Mouse (Mus musculus) adrenal gland, adult 8-10 months (tissue): Measurements from ENCODE around the gene Tmem59l. TPM values are rescaled to one million over a fixed set of nuclear protein-coding genes. Genes with fewer than 3 reads are reported as not detected.

ENCODE experiments used
- DNase-seq: peaks from one replicate; pipeline ENCODE4 v3.0.0; 2022
- total RNA-seq, 4 experiments: library from RNA; stranded (reverse); gene quantifications; 2 replicates each; pipeline ENCODE4 v1.2.4; 2022

Tmem59l gene
- total RNA-seq, 4 experiments from 2014 or later: 27.2 to 44.6 (median 31.0) TPM

DNA sequence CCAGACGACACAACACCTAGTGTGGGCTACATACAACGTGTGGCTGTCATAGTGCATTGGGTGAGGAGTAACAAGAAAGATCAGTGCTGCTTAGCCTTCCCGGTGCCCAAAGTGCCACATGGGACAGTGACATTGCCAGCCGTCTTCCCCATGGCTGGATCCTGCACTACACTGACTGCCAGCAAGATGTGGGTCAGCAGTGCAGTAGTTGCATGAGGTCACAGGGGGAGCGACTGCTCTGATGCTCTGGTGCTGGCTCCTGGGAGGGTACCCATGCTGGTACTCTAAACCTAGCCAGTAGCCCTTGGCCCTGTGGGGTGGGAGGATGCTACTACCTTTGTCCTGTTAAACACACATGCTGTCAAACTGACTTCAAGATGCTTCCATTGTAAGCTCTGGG lies 27.0 kb downstream of the Tmem59l start:
- DNase-seq: no peak

DNA sequence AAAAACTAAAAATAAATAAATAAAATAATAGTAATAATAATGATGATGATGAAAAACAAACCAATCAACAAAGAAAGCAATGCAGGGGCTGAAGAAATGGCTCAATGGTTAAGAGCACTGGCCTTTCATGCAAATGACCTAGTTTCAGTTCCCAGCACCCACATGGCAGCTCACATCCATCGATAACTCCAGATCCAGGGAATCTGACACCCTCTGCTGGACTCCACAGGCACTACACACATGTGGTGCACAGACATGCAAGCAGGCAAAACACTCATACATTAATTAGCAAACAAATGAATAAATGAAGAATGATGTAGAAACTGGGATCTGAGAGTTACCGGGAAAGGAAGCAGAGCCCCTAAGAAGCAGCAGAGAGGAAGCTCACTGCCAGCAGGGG lies 27.5 kb downstream of the Tmem59l start:
- no peak for DNase-seq

- peak; percentile 52 for DNase-seq
Observed at GRCm38 (mm10) chr8:70458462-70458861, 28.7 kb downstream of the Tmem59l start.

- no peak for DNase-seq
Observed at GRCm38 (mm10) chr8:70457882-70458281, 29.3 kb downstream of the Tmem59l start.

DNA sequence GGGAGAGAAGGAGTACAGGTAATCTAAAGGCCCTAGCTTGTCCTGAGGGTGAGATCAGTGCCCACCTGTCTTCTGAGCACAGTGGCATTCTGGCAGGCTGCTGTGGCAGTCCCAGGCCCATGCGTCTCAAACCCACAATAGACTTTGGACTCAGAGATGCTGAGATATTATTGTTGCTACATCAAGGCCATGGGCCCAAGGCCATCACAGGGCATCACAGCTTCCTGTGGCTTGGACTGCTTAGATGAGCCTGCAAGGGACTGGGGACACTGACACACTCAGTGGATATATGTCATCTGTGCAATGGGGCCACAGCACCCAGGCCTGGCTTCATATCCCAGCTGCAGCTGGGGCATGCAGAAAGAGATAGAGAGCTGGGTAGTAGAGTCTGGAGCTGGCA lies 30.2 kb downstream of the Tmem59l start:
- DNase-seq: peak; percentile 61

GRCm38 (mm10) chr8:70453852-70454251 lies 33.3 kb downstream of the Tmem59l start:
- no peak for DNase-seq

GRCm38 (mm10) chr8:70452196-70452966 lies 34.8 kb downstream of the Tmem59l start:
- no peak for DNase-seq

DNA sequence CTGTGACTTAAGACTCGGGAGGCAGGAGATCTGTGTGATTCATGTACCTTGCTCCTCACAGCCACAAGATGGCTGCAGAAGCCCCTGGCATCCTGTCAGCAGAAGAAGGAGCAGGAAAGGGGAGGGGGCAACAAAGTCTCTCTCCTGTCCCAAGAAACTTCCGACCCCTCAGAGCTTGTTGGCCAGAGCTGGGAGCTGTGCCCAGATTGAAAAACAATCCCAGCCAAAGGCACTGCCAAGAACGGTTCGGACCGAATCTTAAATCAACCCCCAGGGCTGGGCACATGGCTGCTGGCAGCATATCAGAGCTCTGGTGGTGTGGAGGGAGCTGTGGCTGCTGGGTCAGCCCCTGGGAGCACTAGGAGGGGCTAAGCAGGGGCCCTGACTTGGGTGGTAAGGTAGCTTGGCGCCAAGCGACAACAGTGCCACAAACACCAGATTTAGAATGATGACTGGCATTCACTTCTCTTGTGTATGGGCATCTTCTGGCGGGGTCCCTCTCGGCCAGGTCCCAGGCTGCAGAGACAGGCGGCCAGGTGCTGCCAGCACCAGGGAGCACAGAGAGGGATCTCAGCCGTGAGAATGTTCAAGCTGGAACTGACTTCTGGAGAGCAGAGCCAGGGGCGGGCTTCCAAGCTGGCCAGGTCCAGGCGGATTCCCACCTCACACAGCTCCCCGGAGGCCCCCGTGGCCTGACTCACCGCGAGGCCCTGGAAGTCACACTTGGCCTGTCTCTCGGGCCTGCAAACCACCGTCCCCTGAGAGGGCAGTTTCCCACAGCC lies 39.3 kb downstream of the Tmem59l start:
- no peak for DNase-seq

GRCm38 (mm10) chr8:70445988-70446387 lies 41.2 kb downstream of the Tmem59l start:
- no peak for DNase-seq

DNA sequence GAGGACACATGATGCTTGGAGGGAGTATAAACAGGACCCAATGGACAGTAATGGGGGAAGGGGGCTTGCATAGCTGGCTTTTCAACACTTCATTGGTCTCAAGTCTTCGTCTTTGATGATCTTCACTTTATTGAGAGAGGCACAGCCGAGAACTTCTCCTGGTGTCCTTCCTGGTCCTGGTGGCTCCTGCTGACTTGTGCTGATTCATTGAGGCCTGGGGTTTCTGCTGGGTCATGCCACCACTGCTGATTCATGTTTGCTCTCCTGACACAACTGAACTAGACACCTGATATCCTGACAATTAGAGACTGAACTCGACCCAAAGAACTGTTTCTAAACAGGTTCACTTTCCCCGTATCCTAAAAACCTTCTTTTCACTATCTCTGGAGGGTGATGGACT lies 43.8 kb downstream of the Tmem59l start:
- DNase-seq: no peak

- DNase-seq: no peak
Observed at GRCm38 (mm10) chr8:70441565-70441964, 45.6 kb downstream of the Tmem59l start.

GRCm38 (mm10) chr8:70440246-70440645 lies 46.9 kb downstream of the Tmem59l start:
- no peak for DNase-seq

- DNase-seq: no peak
Observed at GRCm38 (mm10) chr8:70439848-70440179, 47.3 kb downstream of the Tmem59l start.

DNA sequence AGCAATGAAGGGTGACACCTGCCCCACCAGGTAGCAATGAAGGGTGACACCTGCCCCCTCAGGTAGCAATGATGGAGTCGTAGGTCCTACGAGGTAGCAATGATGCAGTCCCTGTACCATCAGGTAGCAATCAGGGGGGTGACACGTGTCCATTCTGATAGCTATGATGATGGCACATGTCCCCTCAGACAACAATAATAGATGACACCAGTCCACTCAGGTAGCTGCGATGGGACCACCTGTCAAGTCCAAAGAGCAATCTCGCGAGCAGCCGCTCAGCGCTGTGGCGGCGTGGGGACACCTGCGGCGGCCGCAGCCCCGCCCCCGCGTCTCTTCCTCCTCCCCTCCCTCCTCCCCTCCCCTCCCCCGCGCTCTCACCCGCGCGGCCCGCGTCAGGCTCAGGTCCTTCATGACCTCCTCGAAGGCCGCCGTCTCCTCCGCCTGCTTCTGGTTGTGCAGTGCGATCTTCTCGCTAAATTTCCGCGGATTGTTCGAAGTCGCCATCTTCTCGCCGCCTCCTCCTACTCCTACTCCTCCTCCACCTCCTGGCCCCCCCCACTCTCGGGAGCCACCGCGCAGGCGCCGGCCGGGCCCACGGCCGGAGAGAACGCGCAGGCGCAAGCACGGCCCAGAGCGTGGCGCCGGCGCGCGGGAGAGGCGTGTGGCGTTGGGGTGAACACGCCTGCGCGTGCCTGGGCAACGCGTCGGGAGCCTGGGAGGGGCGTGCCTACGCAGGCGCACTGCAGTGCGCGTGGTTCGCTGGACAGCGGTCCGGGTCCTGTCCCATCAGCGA lies 47.9 kb downstream of the Tmem59l start, which contains the start of gene Crtc1:
TSS of gene Crtc1 (minus strand) at position 525 of the 793 bp plus-strand sequence.
- DNase-seq: peak; percentile 95

DNA sequence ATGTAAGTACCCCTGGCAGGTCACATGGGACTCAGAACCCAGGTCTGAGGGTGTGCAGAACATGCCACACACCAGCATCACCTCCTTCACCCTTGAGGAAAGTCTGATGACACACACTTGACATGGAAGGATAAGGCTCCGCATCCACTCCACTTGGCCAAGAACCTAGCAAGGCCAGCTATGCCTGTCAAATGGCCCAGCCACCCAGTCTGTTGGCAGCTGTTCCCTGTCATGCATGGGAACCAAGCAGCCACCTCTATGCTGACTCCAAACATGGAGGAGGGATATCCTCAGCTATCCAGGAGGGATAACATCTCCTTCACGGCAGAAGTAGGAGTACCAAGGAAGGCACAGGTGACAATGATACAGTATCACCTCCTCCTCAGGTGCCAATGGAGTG lies 48.7 kb downstream of the Tmem59l start:
- no peak for DNase-seq

- DNase-seq: no peak
Observed at GRCm38 (mm10) chr8:70435156-70435555, 52.0 kb downstream of the Tmem59l start.

Other genes with a start within 250 kb of the Tmem59l start
- 10 to 100 TPM; 18.7 to 38.9 (median 29.2) TPM for gene Homer3, start 204.5 kb downstream of the Tmem59l start, total RNA-seq
- 10 to 100 TPM; 74.5 to 93.4 (median 86.3) TPM for gene Ddx49, start 184.9 kb downstream of the Tmem59l start, total RNA-seq
- gene Cope, start 184.8 kb downstream of the Tmem59l start, total RNA-seq: 100 to 1,000 TPM; 190 to 236 (median 226) TPM
- gene Cers1, start 171.6 kb downstream of the Tmem59l start, total RNA-seq: 1 to 10 TPM; 2.8 to 5.3 (median 4.1) TPM
- gene Gdf1, start 157.5 kb downstream of the Tmem59l start, total RNA-seq: 1 to 10 TPM in 2 of 4 experiments, under 1 TPM in 2; 0.70 to 1.6 (median 1.1) TPM
- 10 to 100 TPM; 64.2 to 82.6 (median 76.1) TPM for gene Upf1, start 134.1 kb downstream of the Tmem59l start, total RNA-seq
- gene Comp, start 113.8 kb downstream of the Tmem59l start, total RNA-seq: under 1 TPM in 3 of 4 experiments, not detected in 1; 0.17 to 0.61 (median 0.27) TPM
- gene Crtc1, start 47.8 kb downstream of the Tmem59l start, total RNA-seq: 10 to 100 TPM; 25.3 to 52.7 (median 36.5) TPM
- 10 to 100 TPM; 27.3 to 35.8 (median 30.6) TPM for gene Klhl26, start 10.4 kb downstream of the Tmem59l start, total RNA-seq
- gene Crlf1, start 5.8 kb upstream of the Tmem59l start, total RNA-seq: 1 to 10 TPM in 1 of 4 experiments, under 1 TPM in 2, not detected in 1; 0.51 to 1.5 (median 0.59) TPM
- 100 to 1,000 TPM; 126 to 165 (median 148) TPM for gene Rex1bd, start 19.4 kb upstream of the Tmem59l start, total RNA-seq
- 1,000 to 10,000 TPM; 1,217 to 1,378 (median 1,304) TPM for gene Uba52, start 23.4 kb upstream of the Tmem59l start, total RNA-seq
- gene Fkbp8, start 40.4 kb upstream of the Tmem59l start, total RNA-seq: 100 to 1,000 TPM; 352 to 405 (median 379) TPM
- 10 to 100 TPM; 77.1 to 86.6 (median 80.3) TPM for gene Kxd1, start 40.6 kb upstream of the Tmem59l start, total RNA-seq
- 10 to 100 TPM; 25.2 to 38.3 (median 30.3) TPM for gene Ell, start 52.1 kb upstream of the Tmem59l start, total RNA-seq
- gene Isyna1, start 107.0 kb upstream of the Tmem59l start, total RNA-seq: 100 to 1,000 TPM; 124 to 207 (median 158) TPM
- 100 to 1,000 TPM in 2 of 4 experiments, 10 to 100 TPM in 2; 69.3 to 158 (median 120) TPM for gene Ssbp4, start 121.5 kb upstream of the Tmem59l start, total RNA-seq
- 1 to 10 TPM; 1.5 to 4.4 (median 3.2) TPM for gene Lrrc25, start 128.8 kb upstream of the Tmem59l start, total RNA-seq
- gene Gdf15, start 145.1 kb upstream of the Tmem59l start, total RNA-seq: 1 to 10 TPM; 1.8 to 3.5 (median 3.0) TPM
- 100 to 1,000 TPM; 129 to 163 (median 131) TPM for gene Pgpep1, start 173.0 kb upstream of the Tmem59l start, total RNA-seq
- 100 to 1,000 TPM in 1 of 4 experiments, 10 to 100 TPM in 3; 81.4 to 101 (median 86.6) TPM for gene Lsm4, start 185.9 kb upstream of the Tmem59l start, total RNA-seq
- 100 to 1,000 TPM; 187 to 329 (median 253) TPM for gene Jund, start 211.6 kb upstream of the Tmem59l start, total RNA-seq
- gene Iqcn, start 216.1 kb upstream of the Tmem59l start, total RNA-seq: under 1 TPM in 3 of 4 experiments, not detected in 1; 0.07 to 0.09 (median 0.08) TPM
- not detected for gene Gm3336, start 231.2 kb upstream of the Tmem59l start, total RNA-seq
- under 1 TPM; 0.26 to 0.86 (median 0.30) TPM for gene Pde4c, start 236.4 kb upstream of the Tmem59l start, total RNA-seq